Mouse (Mus musculus): ENCODE measurements around the gene Rprd2. TPM values are rescaled to one million over a fixed set of nuclear protein-coding genes. Genes with fewer than 3 reads are reported as not detected.

The Rprd2 gene
- polyA plus RNA-seq, 1 experiment from 2014 or later: 27.5 TPM

GRCm38 (mm10) chr3:95798756-95799155 is 19.9 kb downstream of the Rprd2 start:
- Histone ChIP-seq H3K36me3 (ENCODE audit: control insufficient read depth, insufficient read depth, low read length) (no peaks in the 10 kb centered on the region), H3K4me3 (ENCODE audit: low read depth, low read length) (no peak overlapping the region), H3K27ac (ENCODE audit: low read depth, low read length) (no peak overlapping the region), H3K4me1 (ENCODE audit: control insufficient read depth, insufficient read depth, low read length) (no peaks in the 10 kb centered on the region), H3K9me3 (ENCODE audit: control insufficient read depth, low read length) (no peaks in the 10 kb centered on the region), H3K4me2 (ENCODE audit: low read depth, low read length) (no peak overlapping the region), H3K27me3 (ENCODE audit: control insufficient read depth, insufficient read depth, low read length) (no peaks in the 10 kb centered on the region), H3K9ac (replicated peaks; ENCODE audit: low read depth, low read length) (no peak overlapping the region)
- 97% methylated on average over 4 of the region's 4 CpGs for WGBS
- ATAC-seq (ENCODE audit: low read depth): no peak

- Histone ChIP-seq H3K4me3 (ENCODE audit: low read depth, low read length) (no peak overlapping the region), H3K27me3 (ENCODE audit: control insufficient read depth, insufficient read depth, low read length) (no peaks in the 10 kb centered on the region), H3K27ac (ENCODE audit: low read depth, low read length) (no peak overlapping the region), H3K4me2 (ENCODE audit: low read depth, low read length) (no peak overlapping the region), H3K36me3 (ENCODE audit: control insufficient read depth, insufficient read depth, low read length) (no peaks in the 10 kb centered on the region), H3K4me1 (ENCODE audit: control insufficient read depth, insufficient read depth, low read length) (no peaks in the 10 kb centered on the region), H3K9me3 (ENCODE audit: control insufficient read depth, low read length) (no peaks in the 10 kb centered on the region), H3K9ac (replicated peaks; ENCODE audit: low read depth, low read length) (no peak overlapping the region)
- ATAC-seq (ENCODE audit: low read depth): no peak
- 91% methylated on average over 1 of the region's 1 CpGs for WGBS
These were observed 24.4 kb downstream of the Rprd2 start for GRCm38 (mm10) chr3:95794299-95794698.

- Histone ChIP-seq H3K4me1 (ENCODE audit: control insufficient read depth, insufficient read depth, low read length) (no peaks in the 10 kb centered on the region), H3K9me3 (ENCODE audit: control insufficient read depth, low read length) (no peaks in the 10 kb centered on the region), H3K36me3 (ENCODE audit: control insufficient read depth, insufficient read depth, low read length) (no peaks in the 10 kb centered on the region), H3K4me2 (ENCODE audit: low read depth, low read length) (no peak overlapping the region), H3K27me3 (ENCODE audit: control insufficient read depth, insufficient read depth, low read length) (no peaks in the 10 kb centered on the region), H3K4me3 (ENCODE audit: low read depth, low read length) (no peak overlapping the region), H3K9ac (replicated peaks; ENCODE audit: low read depth, low read length) (no peak overlapping the region), H3K27ac (ENCODE audit: low read depth, low read length) (no peak overlapping the region)
- no peak for ATAC-seq (ENCODE audit: low read depth)
- 87% methylated on average over 2 of the region's 2 CpGs for WGBS
These were observed 25.0 kb downstream of the Rprd2 start for GRCm38 (mm10) chr3:95793662-95794061.

- H3K4me1 ChIP-seq (ENCODE audit: control insufficient read depth, insufficient read depth, low read length): no peaks in the 10 kb centered on the region
- H3K4me3 ChIP-seq (ENCODE audit: low read depth, low read length): no peak overlapping the region
- H3K27ac ChIP-seq (ENCODE audit: low read depth, low read length): no peak overlapping the region
- H3K36me3 ChIP-seq (ENCODE audit: control insufficient read depth, insufficient read depth, low read length): peaks cover 48% of the 10 kb centered on the region; the same call in 1 of the 2 replicates
- 93% methylated on average over 4 of the region's 4 CpGs for WGBS
- H3K27me3 ChIP-seq (ENCODE audit: control insufficient read depth, insufficient read depth, low read length): no peaks in the 10 kb centered on the region
- H3K9ac ChIP-seq (replicated peaks; ENCODE audit: low read depth, low read length): no peak overlapping the region
- H3K4me2 ChIP-seq (ENCODE audit: low read depth, low read length): no peak overlapping the region
- no peaks in the 10 kb centered on the region for H3K9me3 ChIP-seq (ENCODE audit: control insufficient read depth, low read length)
- no peak for ATAC-seq (ENCODE audit: low read depth)
These were observed 33.2 kb downstream of the Rprd2 start for GRCm38 (mm10) chr3:95785501-95785900.

- no peak overlapping the region for H3K4me3 ChIP-seq (ENCODE audit: low read depth, low read length)
- H3K27ac ChIP-seq (ENCODE audit: low read depth, low read length): no peak overlapping the region
- no peaks in the 10 kb centered on the region for H3K4me1 ChIP-seq (ENCODE audit: control insufficient read depth, insufficient read depth, low read length)
- H3K36me3 ChIP-seq (ENCODE audit: control insufficient read depth, insufficient read depth, low read length): peaks cover 33% of the 10 kb centered on the region
- H3K9ac ChIP-seq (replicated peaks; ENCODE audit: low read depth, low read length): no peak overlapping the region
- no peak for ATAC-seq (ENCODE audit: low read depth)
- no peaks in the 10 kb centered on the region for H3K9me3 ChIP-seq (ENCODE audit: control insufficient read depth, low read length)
- no peak overlapping the region for H3K4me2 ChIP-seq (ENCODE audit: low read depth, low read length)
- no peaks in the 10 kb centered on the region for H3K27me3 ChIP-seq (ENCODE audit: control insufficient read depth, insufficient read depth, low read length)
These were observed 46.7 kb downstream of the Rprd2 start for GRCm38 (mm10) chr3:95771985-95772384.

GRCm38 (mm10) chr3:95765534-95765933 is 53.1 kb downstream of the Rprd2 start:
- Histone ChIP-seq H3K4me2 (ENCODE audit: low read depth, low read length) (no peak overlapping the region), H3K36me3 (ENCODE audit: control insufficient read depth, insufficient read depth, low read length) (peaks cover 18% of the 10 kb centered on the region; the same call in 1 of the 2 replicates), H3K4me3 (ENCODE audit: low read depth, low read length) (no peak overlapping the region), H3K9ac (replicated peaks; ENCODE audit: low read depth, low read length) (no peak overlapping the region), H3K27me3 (ENCODE audit: control insufficient read depth, insufficient read depth, low read length) (no peaks in the 10 kb centered on the region), H3K27ac (ENCODE audit: low read depth, low read length) (no peak overlapping the region), H3K9me3 (ENCODE audit: control insufficient read depth, low read length) (no peaks in the 10 kb centered on the region), H3K4me1 (ENCODE audit: control insufficient read depth, insufficient read depth, low read length) (no peaks in the 10 kb centered on the region)
- WGBS: 96% methylated on average over 10 of the region's 10 CpGs
- ATAC-seq (ENCODE audit: low read depth): no peak

- H3K4me2 ChIP-seq (ENCODE audit: low read depth, low read length): no peak overlapping the region
- no peaks in the 10 kb centered on the region for H3K4me1 ChIP-seq (ENCODE audit: control insufficient read depth, insufficient read depth, low read length)
- 75% methylated on average over 10 of the region's 10 CpGs for WGBS
- no peak for ATAC-seq (ENCODE audit: low read depth)
- no peak overlapping the region for H3K4me3 ChIP-seq (ENCODE audit: low read depth, low read length)
- no peaks in the 10 kb centered on the region for H3K27me3 ChIP-seq (ENCODE audit: control insufficient read depth, insufficient read depth, low read length)
- H3K36me3 ChIP-seq (ENCODE audit: control insufficient read depth, insufficient read depth, low read length): peaks cover 18% of the 10 kb centered on the region; the same call in 1 of the 2 replicates
- H3K9me3 ChIP-seq (ENCODE audit: control insufficient read depth, low read length): no peaks in the 10 kb centered on the region
- no peak overlapping the region for H3K9ac ChIP-seq (replicated peaks; ENCODE audit: low read depth, low read length)
- no peak overlapping the region for H3K27ac ChIP-seq (ENCODE audit: low read depth, low read length)
These were observed 54.9 kb downstream of the Rprd2 start for GRCm38 (mm10) chr3:95763811-95764210.

- no peaks in the 10 kb centered on the region for H3K27me3 ChIP-seq (ENCODE audit: control insufficient read depth, insufficient read depth, low read length)
- 48% methylated on average over 6 of the region's 6 CpGs for WGBS
- no peak overlapping the region for H3K9ac ChIP-seq (replicated peaks; ENCODE audit: low read depth, low read length)
- H3K36me3 ChIP-seq (ENCODE audit: control insufficient read depth, insufficient read depth, low read length): peaks cover 18% of the 10 kb centered on the region; the same call in 1 of the 2 replicates
- no peak for ATAC-seq (ENCODE audit: low read depth)
- H3K4me1 ChIP-seq (ENCODE audit: control insufficient read depth, insufficient read depth, low read length): no peaks in the 10 kb centered on the region
- no peaks in the 10 kb centered on the region for H3K9me3 ChIP-seq (ENCODE audit: control insufficient read depth, low read length)
- no peak overlapping the region for H3K4me2 ChIP-seq (ENCODE audit: low read depth, low read length)
- H3K27ac ChIP-seq (ENCODE audit: low read depth, low read length): no peak overlapping the region
- H3K4me3 ChIP-seq (ENCODE audit: low read depth, low read length): no peak overlapping the region
These were observed 55.7 kb downstream of the Rprd2 start for GRCm38 (mm10) chr3:95762961-95763360.

GRCm38 (mm10) chr3:95761771-95762170 is 56.9 kb downstream of the Rprd2 start:
- Histone ChIP-seq H3K9ac (replicated peaks; ENCODE audit: low read depth, low read length) (no peak overlapping the region), H3K4me2 (ENCODE audit: low read depth, low read length) (no peak overlapping the region), H3K4me1 (ENCODE audit: control insufficient read depth, insufficient read depth, low read length) (no peaks in the 10 kb centered on the region), H3K36me3 (ENCODE audit: control insufficient read depth, insufficient read depth, low read length) (peaks cover 18% of the 10 kb centered on the region; the same call in 1 of the 2 replicates), H3K27ac (ENCODE audit: low read depth, low read length) (no peak overlapping the region), H3K9me3 (ENCODE audit: control insufficient read depth, low read length) (no peaks in the 10 kb centered on the region), H3K4me3 (ENCODE audit: low read depth, low read length) (no peak overlapping the region), H3K27me3 (ENCODE audit: control insufficient read depth, insufficient read depth, low read length) (no peaks in the 10 kb centered on the region)
- no peak for ATAC-seq (ENCODE audit: low read depth)
- WGBS: 74% methylated on average over 4 of the region's 4 CpGs

GRCm38 (mm10) chr3:95760656-95761055 is 58.0 kb downstream of the Rprd2 start:
- Histone ChIP-seq H3K4me2 (ENCODE audit: low read depth, low read length) (no peak overlapping the region), H3K4me1 (ENCODE audit: control insufficient read depth, insufficient read depth, low read length) (no peaks in the 10 kb centered on the region), H3K9me3 (ENCODE audit: control insufficient read depth, low read length) (no peaks in the 10 kb centered on the region), H3K9ac (replicated peaks; ENCODE audit: low read depth, low read length) (no peak overlapping the region), H3K4me3 (ENCODE audit: low read depth, low read length) (no peak overlapping the region), H3K27me3 (ENCODE audit: control insufficient read depth, insufficient read depth, low read length) (no peaks in the 10 kb centered on the region), H3K36me3 (ENCODE audit: control insufficient read depth, insufficient read depth, low read length) (peaks cover 13% of the 10 kb centered on the region; the same call in 1 of the 2 replicates), H3K27ac (ENCODE audit: low read depth, low read length) (no peak overlapping the region)
- no peak for ATAC-seq (ENCODE audit: low read depth)

Measured in neural tube, embryonic 14.5 days (tissue).